Mouse (Mus musculus): ENCODE data around the gene Eci3. TPM values are rescaled to one million over a fixed set of nuclear protein-coding genes. Genes with fewer than 3 reads are reported as not detected.

The Eci3 gene
- polyA plus RNA-seq, 1 experiment from 2014 or later, result not detected

- no peaks in the 10 kb centered on the region for H3K9me3 ChIP-seq (replicated peaks)
- no peak overlapping the region for H3K27ac ChIP-seq
- H3K4me1 ChIP-seq, result 0 out of 2 replicates have a peak, but pooled peaks cover 4% of the 10 kb centered on the region
- no peak overlapping the region for H3K9ac ChIP-seq
- ATAC-seq, result peak; percentile 30; the same call in 1 of the 2 replicates
- no peaks in the 10 kb centered on the region for H3K36me3 ChIP-seq (ENCODE audit: poor library complexity, severe bottlenecking)
- peak overlapping the region; percentile 48 for H3K4me2 ChIP-seq
- 41% methylated on average over 37 of the region's 37 CpGs for WGBS
- H3K27me3 ChIP-seq, result no peaks in the 10 kb centered on the region
- H3K4me3 ChIP-seq, result peak overlapping the region; percentile 16; the same call in 1 of the 2 replicates
These were observed 47.0 kb downstream of the Eci3 start for GRCm38 (mm10) chr13:34916520-34917167.

GRCm38 (mm10) chr13:34914614-34915013, 49.0 kb downstream of the Eci3 start:
- Histone ChIP-seq H3K9me3 (replicated peaks) (no peaks in the 10 kb centered on the region), H3K27me3 (no peaks in the 10 kb centered on the region), H3K9ac (no peak overlapping the region), H3K36me3 (ENCODE audit: poor library complexity, severe bottlenecking) (no peaks in the 10 kb centered on the region), H3K4me3 (no peak overlapping the region), H3K27ac (no peak overlapping the region), H3K4me2 (no peak overlapping the region), H3K4me1 (0 out of 2 replicates have a peak, but pooled peaks cover 4% of the 10 kb centered on the region)
- 87% methylated on average over 9 of the region's 9 CpGs for WGBS
- ATAC-seq, result no peak

Other genes with a start within 250 kb of the Eci3 start
- gene Fam50b, start 229.0 kb downstream of the Eci3 start, polyA plus RNA-seq (2015; fragmentation: Nextera tagmentation; extraction: Ambion mirVana), result not detected in 2 replicates
- 83.6 and 89.6 TPM in 2 replicates for gene Prpf4b, start 88.5 kb downstream of the Eci3 start, polyA plus RNA-seq (2015; fragmentation: Nextera tagmentation; extraction: Ambion mirVana)
- 0.48 and 0.52 TPM in 2 replicates for gene Fam217a, start 39.5 kb downstream of the Eci3 start, polyA plus RNA-seq (2015; fragmentation: Nextera tagmentation; extraction: Ambion mirVana)
- gene 4933417A18Rik, start 39.4 kb downstream of the Eci3 start, polyA plus RNA-seq (2015; fragmentation: Nextera tagmentation; extraction: Ambion mirVana), result not detected in 2 replicates
- gene Eci2, start 63.3 kb upstream of the Eci3 start, polyA plus RNA-seq (2015; fragmentation: Nextera tagmentation; extraction: Ambion mirVana), result 131 and 135 TPM in 2 replicates